Mouse (Mus musculus) liver, postnatal 0 days (tissue): ENCODE results near the gene Rpl9-ps6. TPM values are rescaled to one million over a fixed set of nuclear protein-coding genes. Genes with fewer than 3 reads are reported as not detected.

Source experiments
- ATAC-seq: fragments of 200-750 bp; cut with Nextera tagmentation; 2 replicates; pipeline ENCODE4 v1.8.0; 2017; ENCODE audit warnings: mild to moderate bottlenecking, moderate library complexity
- DNase-seq: peaks from one replicate; pipeline ENCODE4 v3.0.0-alpha.2; 2016
- H3K27ac ChIP-seq: fragments of 300-500 bp; sonication (generic); 2 replicates; pipeline ENCODE4 v1.5.1; 2014; ENCODE audit warnings: antibody characterized with exemption, moderate library complexity, mild to moderate bottlenecking, low read depth
- H3K27me3 ChIP-seq: fragments of 300-500 bp; sonication (generic); 2 replicates; pipeline ENCODE4 v1.6.1; 2014; ENCODE audit warnings: low read length, control low read depth, mixed read lengths; ENCODE audit not compliant: insufficient read depth
- H3K36me3 ChIP-seq: fragments of 300-500 bp; sonication (generic); replicated peaks from 2 replicates; pipeline ENCODE4 v1.6.1; 2014; ENCODE audit warnings: mild to moderate bottlenecking, control low read depth, low read length, moderate library complexity, mixed read lengths; ENCODE audit not compliant: insufficient read depth
- H3K4me1 ChIP-seq: fragments of 300-500 bp; sonication (generic); 2 replicates; pipeline ENCODE4 v1.6.1; 2014; ENCODE audit warnings: antibody characterized with exemption, mild to moderate bottlenecking, control low read depth; ENCODE audit not compliant: insufficient read depth
- H3K4me2 ChIP-seq: fragments of 300-500 bp; sonication (generic); 2 replicates; pipeline ENCODE4 v1.6.1; 2014; ENCODE audit warnings: low read depth, mild to moderate bottlenecking, low read length, moderate library complexity, mixed read lengths
- H3K4me3 ChIP-seq: fragments of 300-500 bp; sonication (generic); 2 replicates; pipeline ENCODE4 v1.5.1; 2014; ENCODE audit warnings: low read depth, low read length
- H3K9ac ChIP-seq: fragments of 300-500 bp; sonication (generic); replicated peaks from 2 replicates; pipeline ENCODE4 v1.6.1; 2014; ENCODE audit warnings: mild to moderate bottlenecking, moderate library complexity
- H3K9me3 ChIP-seq: fragments of 300-500 bp; sonication (generic); 2 replicates; pipeline ENCODE4 v1.6.1; 2016; ENCODE audit warnings: mild to moderate bottlenecking, control low read depth, low read length, mixed read lengths
- CTCF ChIP-seq: sonication (generic); IDR thresholded peaks from 2 replicates; pipeline ENCODE4 v1.5.1; 2016; ENCODE audit warnings: antibody characterized with exemption, low read depth
- EP300 ChIP-seq: IDR thresholded peaks from 2 replicates; pipeline ENCODE4 v1.6.1; 2016; ENCODE audit warnings: antibody characterized with exemption, low read depth, mild to moderate bottlenecking
- WGBS: fragments of 180-500 bp; shearing (Covaris S2); extraction: QIAGEN DNeasy Blood & Tissue Kit; methylation state at CpG from one replicate; pipeline ENCODE4 v1.1.7; 2014; ENCODE audit not compliant: insufficient replicate concordance; 5-methylcytosine and 5-hydroxymethylcytosine counted together
- polyA plus RNA-seq: library from polyadenylated mRNA; unstranded; fragments of >200 nt; fragmentation: Nextera tagmentation; extraction: Ambion mirVana; gene quantifications from 2 replicates; pipeline ENCODE4 v1.2.1, GENCODE M21; 2015

Gene Rpl9-ps6
- polyA plus RNA-seq, 1 experiment from 2014 or later = 73.3 TPM

GRCm38 (mm10) chr19:32480791-32481442, 14.5 kb upstream of the Rpl9-ps6 start:
- no peak for ATAC-seq
- Histone ChIP-seq H3K36me3 (no peaks in the 10 kb centered on the region), H3K27ac (peak overlapping the region; percentile 86), H3K4me3 (no peak overlapping the region), H3K4me2 (peak overlapping the region; percentile 18; the same call in 1 of the 2 replicates), H3K9me3 (no peaks in the 10 kb centered on the region), H3K4me1 (peaks cover 38% of the 10 kb centered on the region), H3K9ac (no peak overlapping the region; the same call in 1 of the 2 replicates), H3K27me3 (no peaks in the 10 kb centered on the region)
- no peak for DNase-seq
- TF ChIP-seq CTCF (no peak), EP300 (no peak)
- WGBS = 63% methylated on average over 8 of the region's 8 CpGs

- no peak overlapping the region for H3K9ac ChIP-seq
Measured at GRCm38 (mm10) chr19:32480255-32480654, 13.9 kb upstream of the Rpl9-ps6 start.

GRCm38 (mm10) chr19:32476712-32477052, 10.3 kb upstream of the Rpl9-ps6 start:
- 43% methylated on average over 4 of the region's 4 CpGs for WGBS
- H3K9ac ChIP-seq = peak overlapping the region; percentile 42; the same call in 1 of the 2 replicates
- no peaks in the 10 kb centered on the region for H3K36me3 ChIP-seq
- peak overlapping the region; percentile 95 for H3K27ac ChIP-seq
- TF ChIP-seq EP300 (peak; percentile 84), CTCF (no peak)
- H3K4me2 ChIP-seq = peak overlapping the region; percentile 55
- peak overlapping the region; percentile 3; the same call in 1 of the 2 replicates for H3K4me3 ChIP-seq
- peaks cover 39% of the 10 kb centered on the region for H3K4me1 ChIP-seq
- H3K27me3 ChIP-seq = no peaks in the 10 kb centered on the region
- no peaks in the 10 kb centered on the region for H3K9me3 ChIP-seq
- peak; percentile 80 for ATAC-seq
- no peak for DNase-seq

More at GRCm38 (mm10) chr19:32480255-32480654, 13.9 kb upstream of the Rpl9-ps6 start:
- Histone ChIP-seq H3K27ac (peak overlapping the region; percentile 86), H3K36me3 (no peaks in the 10 kb centered on the region), H3K4me2 (no peak overlapping the region), H3K27me3 (no peaks in the 10 kb centered on the region), H3K4me3 (no peak overlapping the region), H3K9me3 (no peaks in the 10 kb centered on the region), H3K4me1 (peaks cover 44% of the 10 kb centered on the region)
- no peak for DNase-seq
- peak; percentile 6; the same call in 1 of the 2 replicates for ATAC-seq
- WGBS = 52% methylated on average over 5 of the region's 5 CpGs
- TF ChIP-seq EP300 = peak; percentile 98
- TF ChIP-seq CTCF = no peak

- 45% methylated on average over 12 of the region's 12 CpGs for WGBS
- H3K9me3 ChIP-seq = no peaks in the 10 kb centered on the region
- TF ChIP-seq EP300 (peak; percentile 99), CTCF (no peak)
- DNase-seq (no peak), ATAC-seq (peak; percentile 79)
- peak overlapping the region; percentile 42 for H3K9ac ChIP-seq
- no peaks in the 10 kb centered on the region for H3K27me3 ChIP-seq
- peaks cover 38% of the 10 kb centered on the region for H3K4me1 ChIP-seq
- H3K27ac ChIP-seq = peak overlapping the region; percentile 95
- H3K4me2 ChIP-seq = peak overlapping the region; percentile 55
- H3K36me3 ChIP-seq = no peaks in the 10 kb centered on the region
- H3K4me3 ChIP-seq = peak overlapping the region; percentile 3; the same call in 1 of the 2 replicates
Measured at GRCm38 (mm10) chr19:32476016-32476711, 9.8 kb upstream of the Rpl9-ps6 start.

- H3K4me2 ChIP-seq = peak overlapping the region; percentile 44
- no peak overlapping the region for H3K27ac ChIP-seq
- TF ChIP-seq EP300 (no peak), CTCF (no peak)
- no peaks in the 10 kb centered on the region for H3K9me3 ChIP-seq
- no peaks in the 10 kb centered on the region for H3K27me3 ChIP-seq
- no peak for ATAC-seq
- no peak overlapping the region for H3K4me3 ChIP-seq
- H3K36me3 ChIP-seq = no peaks in the 10 kb centered on the region
- WGBS = 75% methylated on average over 13 of the region's 13 CpGs
- no peak for DNase-seq
- H3K9ac ChIP-seq = no peak overlapping the region
- peaks cover 14% of the 10 kb centered on the region for H3K4me1 ChIP-seq
Measured at GRCm38 (mm10) chr19:32470570-32471263, 4.3 kb upstream of the Rpl9-ps6 start.

- Histone ChIP-seq H3K27ac (no peak overlapping the region), H3K4me3 (no peak overlapping the region), H3K36me3 (no peaks in the 10 kb centered on the region), H3K9me3 (no peaks in the 10 kb centered on the region), H3K9ac (no peak overlapping the region), H3K4me2 (peak overlapping the region; percentile 44), H3K27me3 (no peaks in the 10 kb centered on the region), H3K4me1 (peaks cover 7% of the 10 kb centered on the region)
- TF ChIP-seq CTCF (peak; percentile 93), EP300 (no peak)
- ATAC-seq (peak; percentile 27; the same call in 1 of the 2 replicates), DNase-seq (no peak)
- 20% methylated on average over 6 of the region's 6 CpGs for WGBS
Measured at GRCm38 (mm10) chr19:32470059-32470497, 3.7 kb upstream of the Rpl9-ps6 start.
